In the genomic region with DNA sequence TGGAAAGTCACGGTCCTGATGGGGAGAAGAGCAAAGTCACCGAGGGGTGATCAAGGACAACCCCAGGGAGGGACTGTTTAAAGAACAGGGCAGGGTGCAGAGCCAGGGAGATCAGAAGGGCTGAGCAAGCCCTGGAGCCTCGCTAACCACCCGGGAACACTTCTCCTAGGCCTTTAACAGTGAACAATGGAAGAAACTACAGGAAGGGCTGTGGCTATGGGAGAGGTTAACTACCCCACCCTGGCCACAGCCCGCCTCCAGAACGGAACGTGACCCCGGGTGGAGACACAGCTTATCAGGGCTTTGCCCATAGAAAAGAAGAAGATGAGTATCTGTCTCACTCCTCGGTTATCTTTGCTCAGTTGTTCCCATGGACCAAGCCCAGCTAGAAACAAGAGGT, we compare ENCODE assay signal across 22 mouse cellular contexts. TPM values are rescaled to one million over a fixed set of nuclear protein-coding genes. Genes with fewer than 3 reads are reported as not detected.
A peak's percentile ranks its signal among the peaks of the same experiment; 100 is the strongest.
DNase-seq lines count a peak whose midpoint lies in the region; ATAC-seq lines count a peak whose summit lies in the region.
"Had no signal": no experiment of that assay in that cellular context is flagged by ENCODE, and none has a peak within 500 bp of the region (broad histone marks: within the 10 kb centered on the region; RNA-seq: fewer than 3 reads in every experiment).

No protein-coding gene starts in this region.

- no peaks in the 10 kb centered on the region for H3K36me3 ChIP-seq in intestine, embryonic 16.5 days (ENCODE audit: control insufficient read depth, insufficient read depth, low read length)
- no peaks in the 10 kb centered on the region for H3K36me3 ChIP-seq in forebrain, embryonic 12.5 days (replicated peaks)
- H3K36me3 ChIP-seq: embryonic facial prominence, embryonic 10.5 days; G1E; heart, embryonic 13.5 days; hindbrain, embryonic 15.5 days had no signal

- no peaks in the 10 kb centered on the region for H3K27me3 ChIP-seq in intestine, embryonic 16.5 days (replicated peaks; ENCODE audit: control insufficient read depth, insufficient read depth, low read length)
- no peaks in the 10 kb centered on the region for H3K27me3 ChIP-seq in forebrain, embryonic 12.5 days
- H3K27me3 ChIP-seq: heart, embryonic 13.5 days; hindbrain, embryonic 15.5 days had no signal

- H3K27ac ChIP-seq in intestine, embryonic 16.5 days (ENCODE audit: low read length), result no peak overlapping the region
- H3K27ac ChIP-seq in forebrain, embryonic 12.5 days, result no peak overlapping the region
- H3K27ac ChIP-seq: embryonic facial prominence, embryonic 10.5 days; gastrocnemius, adult 2 months; heart, embryonic 13.5 days; hindbrain, embryonic 15.5 days had no signal

- no peaks in the 10 kb centered on the region for H3K9me3 ChIP-seq in intestine, embryonic 16.5 days (ENCODE audit: control insufficient read depth, low read length)
- H3K9me3 ChIP-seq in forebrain, embryonic 12.5 days, result no peaks in the 10 kb centered on the region
- H3K9me3 ChIP-seq: embryonic facial prominence, embryonic 10.5 days; heart, embryonic 13.5 days; hindbrain, embryonic 15.5 days had no signal

- H3K4me2 ChIP-seq in intestine, embryonic 16.5 days (ENCODE audit: low read depth, low read length), result no peak overlapping the region
- no peak overlapping the region for H3K4me2 ChIP-seq in forebrain, embryonic 12.5 days
- H3K4me2 ChIP-seq: heart, embryonic 13.5 days; hindbrain, embryonic 15.5 days had no signal

- intact Hi-C loops in gastrocnemius, postnatal 14 days (cut with DNase I; ENCODE audit: low total_unique reads), result no loop called here

- DNase-seq in lung, adult 18-20 months, result peak; percentile 17 to 26
- DNase-seq in lung, postnatal 4 days, result no peak
- DNase-seq in ES-CJ7 (ENCODE audit: low read depth, low spot score), result peak; percentile 50
- DNase-seq in gastrocnemius, postnatal 14 days, result no peak
- DNase-seq in urinary bladder, postnatal 14 days (ENCODE audit: low spot score), result no peak
- DNase-seq: adrenal gland, postnatal 14 days; cerebellum, adult 18-20 months; cerebellum, adult 9-11 months; gastrocnemius, adult 2 months; gastrocnemius, postnatal 36 days; heart, adult 11 months; heart, postnatal 36 days had no signal

- WGBS in intestine, embryonic 16.5 days, result 63% methylated on average over 9 of the region's 9 CpGs
- WGBS in forebrain, embryonic 12.5 days, result 83% methylated on average over 9 of the region's 9 CpGs

- peak; percentile 12 for ATAC-seq in intestine, embryonic 16.5 days
- peak; percentile 53 for ATAC-seq in megakaryocyte-erythroid progenitor cell, adult 5-6 weeks (replicated peaks; ENCODE audit: low FRiP score, low TSS enrichment, poor library complexity, severe bottlenecking)
- no peak for ATAC-seq in forebrain, embryonic 12.5 days (ENCODE audit: low FRiP score)
- ATAC-seq: activated CD4-positive, CD25-positive, alpha-beta regulatory T cell, adult 4 months; forebrain, embryonic 14.5 days had no signal

- H3K9ac ChIP-seq in intestine, embryonic 16.5 days (ENCODE audit: low read depth, low read length), result no peak overlapping the region
- H3K9ac ChIP-seq in forebrain, embryonic 12.5 days, result no peak overlapping the region
- H3K9ac ChIP-seq: heart, embryonic 13.5 days; hindbrain, embryonic 15.5 days had no signal

- peaks cover 11% of the 10 kb centered on the region; the same call in 1 of the 2 replicates for H3K4me1 ChIP-seq in intestine, embryonic 16.5 days (ENCODE audit: control insufficient read depth, insufficient read depth, low read length)
- no peaks in the 10 kb centered on the region for H3K4me1 ChIP-seq in forebrain, embryonic 12.5 days
- H3K4me1 ChIP-seq: embryonic facial prominence, embryonic 10.5 days; hindbrain, embryonic 15.5 days had no signal

- no peak overlapping the region for H3K4me3 ChIP-seq in intestine, embryonic 16.5 days (ENCODE audit: low read length)
- no peak overlapping the region for H3K4me3 ChIP-seq in forebrain, embryonic 12.5 days (replicated peaks)
- H3K4me3 ChIP-seq: embryonic facial prominence, embryonic 10.5 days; gastrocnemius, adult 2 months; heart, embryonic 13.5 days; hindbrain, embryonic 15.5 days had no signal

RNA-seq across cellular contexts. Expression of gene Map3k7cl, which starts 50.9 kb away (rescaled TPM):
- 0.21 and 0.44 TPM in 2 replicates for polyA plus RNA-seq in intestine, embryonic 16.5 days (2015; fragmentation: Nextera tagmentation; extraction: Ambion mirVana)
- total RNA-seq in megakaryocyte-erythroid progenitor cell, adult 5-6 weeks (2014; fragmentation: Nextera tagmentation), result not detected in 2 replicates
- not detected in 2 replicates for total RNA-seq in megakaryocyte-erythroid progenitor cell, adult 5-6 weeks (2017)
- not detected in 2 replicates for polyA plus RNA-seq in forebrain, embryonic 12.5 days (2016; fragmentation: Nextera tagmentation; extraction: Ambion mirVana)
- 10 to 100 TPM; 26.9 to 27.6 TPM for total RNA-seq in gastrocnemius, postnatal 14 days (2021)
- polyA plus RNA-seq: activated CD4-positive, CD25-positive, alpha-beta regulatory T cell, adult 4 months; embryonic facial prominence, embryonic 10.5 days; forebrain, embryonic 14.5 days; G1E; hindbrain, embryonic 11.5 days; hindbrain, embryonic 15.5 days had no signal

Comparison
In these comparisons a context has a peak if more than half of its experiments do, and no peak if none do; other contexts are left out.
1. DNase-seq: peak in lung, adult 18-20 months (2 of 2) and ES-CJ7 (single experiment); none in lung, postnatal 4 days (0 of 2), gastrocnemius, postnatal 14 days (single experiment) and urinary bladder, postnatal 14 days (single experiment).
2. RNA of gene Map3k7cl, which starts 50.9 kb away (total RNA-seq): 26.9 to 27.6 TPM in gastrocnemius, postnatal 14 days; not detected in megakaryocyte-erythroid progenitor cell, adult 5-6 weeks; every median in the first group is over 10 times any median in the second.